Mouse (Mus musculus) induced T-regulatory cell, adult 2 months (primary cell): ENCODE measurements around the gene Gm21776.
"Not testable (repeated sequence)": the region's sequence is repeated elsewhere in the genome, so short reads cannot be mapped to it uniquely, and the experiment has no call there.

Source experiments
- DNase-seq: peaks from one replicate; pipeline ENCODE4 v3.0.0-alpha.2; 2012; ENCODE audit warnings: low read depth

The Gm21776 gene

DNA sequence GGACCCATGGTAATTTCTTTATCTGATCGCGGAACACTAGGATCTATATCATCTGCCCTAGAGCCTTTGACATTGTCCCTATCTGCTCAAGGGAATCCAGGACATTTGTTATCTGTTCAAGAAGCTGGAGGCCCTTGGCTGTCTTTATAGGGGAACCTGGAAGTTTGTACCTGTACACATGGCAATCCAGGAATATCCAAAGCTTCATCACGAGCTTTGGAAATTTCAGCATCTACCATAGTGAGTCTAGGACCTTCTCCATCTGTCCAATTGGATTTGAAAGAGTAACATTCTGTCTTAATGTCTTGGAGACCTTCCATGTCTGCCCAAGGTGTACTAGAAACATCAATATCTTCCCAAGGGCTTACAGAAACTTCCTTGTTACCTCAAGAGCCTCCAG lies at the start of gene Gm21776:
Gm21776 (plus strand) TSS at position 301 of the 400 bp plus-strand sequence.
- not testable (repeated sequence) for DNase-seq
